Mouse (Mus musculus): ENCODE data around the gene 4930518I15Rik. TPM values are rescaled to one million over a fixed set of nuclear protein-coding genes. Genes with fewer than 3 reads are reported as not detected.

4930518I15Rik gene
- total and polyA plus RNA-seq, 3 experiments, result 0.23 to 0.60 TPM; not detected in 1

DNA sequence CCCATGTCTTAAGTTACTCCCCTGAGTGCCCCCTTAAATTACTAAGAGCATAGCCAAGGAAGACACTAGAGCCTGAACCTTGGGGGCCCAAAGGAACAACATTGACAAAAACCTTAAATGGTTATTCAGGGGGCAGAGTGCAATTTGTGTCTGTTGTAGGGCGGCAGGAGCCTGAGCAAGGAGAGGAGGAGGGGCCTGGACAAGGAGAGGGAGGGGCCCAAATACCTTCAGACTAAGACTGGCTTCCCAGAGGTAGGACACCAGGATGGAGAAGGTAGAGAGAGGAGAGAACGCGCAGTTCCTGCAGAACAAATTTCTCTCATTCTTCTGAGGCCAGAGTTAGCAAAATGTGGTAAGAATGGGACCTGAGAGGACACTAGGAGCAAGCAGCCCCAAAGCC is 42.3 kb downstream of the 4930518I15Rik start:
- peaks cover 0 to 4% of the 10 kb centered on the region in 2 experiments; a peak in 1 of 4 replicates for H3K27me3 ChIP-seq (ENCODE audit: control insufficient read depth in 1 of 2, insufficient read depth in 2 of 2, low read length in 2 of 2)
- H3K27ac ChIP-seq (ENCODE audit: control insufficient read depth, low read depth, low read length), result no peak overlapping the region
- no peaks in the 10 kb centered on the region for H3K4me1 ChIP-seq (ENCODE audit: control insufficient read depth in 1 of 2, insufficient read depth in 2 of 2, low read length in 2 of 2)
- no peak for TF ChIP-seq MAZ (IDR thresholded peaks at IDR 0.05; ENCODE audit: low read depth, low read length)
- TF ChIP-seq KAT2A (conservative IDR thresholded peaks at IDR 0.05; ENCODE audit: low read depth, low read length), result no peak
- TF ChIP-seq USF1 (IDR thresholded peaks at IDR 0.05; ENCODE audit: low read depth, low read length), result no peak
- TF ChIP-seq TBP (IDR thresholded peaks at IDR 0.05; ENCODE audit: low read depth, low read length), result no peak
- no peak for TF ChIP-seq MYC (IDR thresholded peaks at IDR 0.05; ENCODE audit: low read depth, low read length)
- TF ChIP-seq TCF12 (IDR thresholded peaks at IDR 0.05; ENCODE audit: low read depth, low read length), result no peak
- no peak for TF ChIP-seq NELFE (IDR thresholded peaks at IDR 0.05; ENCODE audit: low read depth, low read length)
- no peak for TF ChIP-seq GABPA (IDR thresholded peaks at IDR 0.05; ENCODE audit: low read depth, low read length)
- TF ChIP-seq RCOR1 (IDR thresholded peaks at IDR 0.05; ENCODE audit: low read depth, low read length), result no peak
- TF ChIP-seq MAX (IDR thresholded peaks at IDR 0.05; ENCODE audit: low read length), result no peak
- TF ChIP-seq ZMIZ1 (IDR thresholded peaks at IDR 0.05; ENCODE audit: low read depth, low read length), result no peak
- TF ChIP-seq CTCF (IDR thresholded peaks at IDR 0.05 in 2 of 3, conservative IDR thresholded peaks at IDR 0.05 in 1 of 3; ENCODE audit: control insufficient read depth in 1 of 3, insufficient read depth in 1 of 3, low read depth in 2 of 3, low read length in 3 of 3, poor library complexity in 1 of 3, severe bottlenecking in 1 of 3), result no peak
- no peak for TF ChIP-seq TAL1 (IDR thresholded peaks at IDR 0.05; ENCODE audit: low read length)
- no peak for TF ChIP-seq MXI1 (IDR thresholded peaks at IDR 0.05; ENCODE audit: low read depth, low read length)
- no peak for TF ChIP-seq E2F4 (IDR thresholded peaks at IDR 0.05; ENCODE audit: borderline replicate concordance, low read depth, low read length)
- no peak for TF ChIP-seq RAD21 (IDR thresholded peaks at IDR 0.05; ENCODE audit: low read depth, low read length)
- no peak overlapping the region for H3K9ac ChIP-seq (ENCODE audit: control insufficient read depth, low read depth, low read length, poor library complexity, severe bottlenecking)
- H3K4me3 ChIP-seq (ENCODE audit: control insufficient read depth in 1 of 2, insufficient read depth in 1 of 2, low read depth in 2 of 2, low read length in 2 of 2), result no peak overlapping the region
- H3K79me2 ChIP-seq (ENCODE audit: control insufficient read depth, insufficient read depth, low read length, poor library complexity), result no peaks in the 10 kb centered on the region
- H3K9me3 ChIP-seq (replicated peaks; ENCODE audit: insufficient read depth, low read length), result no peaks in the 10 kb centered on the region
- H3K36me3 ChIP-seq (ENCODE audit: control insufficient read depth in 1 of 2, insufficient read depth in 2 of 2, low read length in 2 of 2), result no peaks in the 10 kb centered on the region
- DNase-seq (ENCODE audit: low read depth, low spot score), result no peak

DNA sequence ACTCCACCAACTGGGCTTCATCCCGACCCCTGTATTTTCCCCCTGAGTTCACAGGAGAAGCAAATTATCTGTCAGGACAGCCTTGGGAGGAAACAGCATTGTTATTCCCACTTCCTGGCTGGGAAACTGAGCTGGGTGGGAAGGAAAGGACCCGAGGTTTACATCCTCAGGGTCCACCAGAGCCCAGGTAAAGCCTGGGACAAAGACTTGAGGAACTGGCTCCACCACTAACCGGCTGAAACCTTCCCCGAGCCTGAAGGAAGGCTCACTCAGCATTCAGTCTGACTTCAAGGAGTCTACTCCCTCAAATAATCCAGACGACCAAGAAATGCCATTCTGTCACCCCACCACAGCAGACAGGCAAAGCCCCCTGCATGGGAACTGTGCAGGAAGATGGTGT is 42.9 kb downstream of the 4930518I15Rik start:
- Histone ChIP-seq H3K4me1 (ENCODE audit: control insufficient read depth in 1 of 2, insufficient read depth in 2 of 2, low read length in 2 of 2) (no peaks in the 10 kb centered on the region), H3K4me3 (ENCODE audit: control insufficient read depth in 1 of 2, insufficient read depth in 1 of 2, low read depth in 2 of 2, low read length in 2 of 2) (no peak overlapping the region), H3K27ac (ENCODE audit: control insufficient read depth, low read depth, low read length) (no peak overlapping the region), H3K9me3 (replicated peaks; ENCODE audit: insufficient read depth, low read length) (no peaks in the 10 kb centered on the region), H3K36me3 (ENCODE audit: control insufficient read depth in 1 of 2, insufficient read depth in 2 of 2, low read length in 2 of 2) (no peaks in the 10 kb centered on the region), H3K27me3 (ENCODE audit: control insufficient read depth in 1 of 2, insufficient read depth in 2 of 2, low read length in 2 of 2) (peaks cover 0 to 4% of the 10 kb centered on the region in 2 experiments; a peak in 1 of 4 replicates), H3K9ac (ENCODE audit: control insufficient read depth, low read depth, low read length, poor library complexity, severe bottlenecking) (no peak overlapping the region), H3K79me2 (ENCODE audit: control insufficient read depth, insufficient read depth, low read length, poor library complexity) (no peaks in the 10 kb centered on the region)
- no peak for DNase-seq (ENCODE audit: low read depth, low spot score)
- TF ChIP-seq RCOR1 (IDR thresholded peaks at IDR 0.05; ENCODE audit: low read depth, low read length) (no peak), JUND (IDR thresholded peaks at IDR 0.05; ENCODE audit: low read depth, low read length) (no peak), ZC3H11A (IDR thresholded peaks at IDR 0.05; ENCODE audit: low read depth, low read length) (no peak), MAFK (IDR thresholded peaks at IDR 0.05; ENCODE audit: borderline replicate concordance, low read depth, low read length) (no peak), SIN3A (IDR thresholded peaks at IDR 0.05; ENCODE audit: low read length) (no peak), CHD1 (IDR thresholded peaks at IDR 0.05; ENCODE audit: low read depth, low read length) (no peak), RAD21 (IDR thresholded peaks at IDR 0.05; ENCODE audit: low read depth, low read length) (no peak), POLR2AphosphoS2 (IDR thresholded peaks at IDR 0.05; ENCODE audit: low read length) (no peak), KAT2A (conservative IDR thresholded peaks at IDR 0.05; ENCODE audit: low read depth, low read length) (no peak), TAL1 (IDR thresholded peaks at IDR 0.05; ENCODE audit: low read length) (no peak), MAX (IDR thresholded peaks at IDR 0.05; ENCODE audit: low read length) (no peak)

Data from MEL (cell line).